Mouse (Mus musculus) lung, embryonic 16.5 days (tissue): ENCODE results near the gene Trnau1ap. TPM values are rescaled to one million over a fixed set of nuclear protein-coding genes. Genes with fewer than 3 reads are reported as not detected.
"Not testable (repeated sequence)": the region's sequence is repeated elsewhere in the genome, so short reads cannot be mapped to it uniquely, and the experiment has no call there.

ENCODE experiments used
- ATAC-seq: fragments of 200-750 bp; cut with Nextera tagmentation; 2 replicates; pipeline ENCODE4 v1.8.0; 2017; ENCODE audit warnings: low read depth, mild to moderate bottlenecking, moderate library complexity
- H3K27ac ChIP-seq: fragments of 300-500 bp; sonication (generic); 2 replicates; pipeline ENCODE4 v1.5.1; 2014; ENCODE audit warnings: mild to moderate bottlenecking, control low read depth, low read length
- H3K27me3 ChIP-seq: fragments of 300-500 bp; sonication (generic); 2 replicates; pipeline ENCODE4 v1.6.1; 2014; ENCODE audit warnings: low read depth, low read length, mixed read lengths; ENCODE audit not compliant: control insufficient read depth, insufficient read depth
- H3K36me3 ChIP-seq: fragments of 300-500 bp; sonication (generic); 2 replicates; pipeline ENCODE4 v1.6.1; 2014; ENCODE audit warnings: low read length; ENCODE audit not compliant: control insufficient read depth, insufficient read depth
- H3K4me1 ChIP-seq: fragments of 300-500 bp; sonication (generic); replicated peaks from 2 replicates; pipeline ENCODE4 v1.6.1; 2014; ENCODE audit warnings: low read length, mixed read lengths; ENCODE audit not compliant: control insufficient read depth, insufficient read depth
- H3K4me2 ChIP-seq: fragments of 300-500 bp; sonication (generic); 2 replicates; pipeline ENCODE4 v1.6.1; 2014; ENCODE audit warnings: low read depth, low read length, control low read depth
- H3K4me3 ChIP-seq: fragments of 300-500 bp; sonication (generic); 2 replicates; pipeline ENCODE4 v1.5.1; 2014; ENCODE audit warnings: mild to moderate bottlenecking, low read length, control low read depth
- H3K9ac ChIP-seq: fragments of 300-500 bp; sonication (generic); 2 replicates; pipeline ENCODE4 v1.6.1; 2014; ENCODE audit warnings: low read length, control low read depth
- H3K9me3 ChIP-seq: fragments of 300-500 bp; sonication (generic); 2 replicates; pipeline ENCODE4 v1.6.1; 2016; ENCODE audit warnings: low read length; ENCODE audit not compliant: control insufficient read depth
- WGBS: fragments of 180-500 bp; shearing (Covaris S2); extraction: QIAGEN DNeasy Blood & Tissue Kit; methylation state at CpG from one replicate; pipeline ENCODE4 v1.1.7; 2014; 5-methylcytosine and 5-hydroxymethylcytosine counted together
- polyA plus RNA-seq: library from polyadenylated mRNA; unstranded; fragments of >200 nt; fragmentation: Nextera tagmentation; extraction: Ambion mirVana; gene quantifications from 2 replicates; pipeline ENCODE4 v1.2.1, GENCODE M21; 2015

The Trnau1ap gene
- polyA plus RNA-seq, 1 experiment from 2014 or later: 67.0 TPM

DNA sequence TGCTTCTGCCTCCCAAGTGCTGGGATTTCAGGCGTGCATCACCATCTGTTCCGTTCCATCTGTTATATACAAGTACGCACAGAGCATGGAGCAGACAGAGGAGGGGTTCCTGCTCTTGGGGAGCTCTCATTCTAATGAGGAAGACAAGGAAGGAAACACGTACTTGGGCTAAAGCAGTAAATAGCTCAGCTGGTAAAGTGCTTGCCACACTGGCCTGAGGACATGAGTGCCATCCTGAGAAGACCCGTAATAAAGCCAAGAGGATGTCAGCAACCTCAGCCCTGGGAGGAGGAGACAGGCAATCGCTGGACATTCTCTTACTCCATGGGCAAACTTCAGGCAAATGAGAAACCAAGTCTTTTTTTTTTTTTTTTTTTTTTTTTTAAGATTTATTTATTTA lies 23.3 kb downstream of the Trnau1ap start:
- H3K9ac ChIP-seq: no peak overlapping the region
- H3K4me3 ChIP-seq: no peak overlapping the region
- peaks cover 11% of the 10 kb centered on the region for H3K36me3 ChIP-seq
- WGBS: 70% methylated on average over 6 of the region's 6 CpGs
- no peaks in the 10 kb centered on the region for H3K27me3 ChIP-seq
- no peak overlapping the region for H3K27ac ChIP-seq
- H3K4me1 ChIP-seq: peaks cover 14% of the 10 kb centered on the region
- H3K4me2 ChIP-seq: no peak overlapping the region
- no peak for ATAC-seq
- no peaks in the 10 kb centered on the region for H3K9me3 ChIP-seq

DNA sequence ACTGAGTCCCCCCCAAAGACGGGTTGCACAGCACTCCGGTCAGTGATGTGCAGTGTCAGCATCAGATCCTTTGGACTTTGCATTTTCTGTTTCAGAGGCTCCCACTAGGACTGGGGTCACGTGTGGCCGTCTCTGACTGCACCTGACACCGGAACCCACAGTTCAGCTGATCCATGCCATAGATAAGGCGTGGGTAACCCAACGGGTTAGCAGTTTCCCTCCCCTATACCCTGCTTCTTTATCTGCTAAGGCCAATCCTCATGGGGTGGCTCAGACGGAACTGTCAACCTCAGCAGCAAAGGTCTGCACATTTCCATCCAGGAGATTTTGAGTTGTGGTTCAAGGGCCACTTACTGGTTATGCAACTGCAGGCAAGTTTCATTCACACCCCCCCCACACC lies 24.1 kb downstream of the Trnau1ap start:
- no peak overlapping the region for H3K4me3 ChIP-seq
- no peaks in the 10 kb centered on the region for H3K9me3 ChIP-seq
- no peak overlapping the region for H3K27ac ChIP-seq
- no peak overlapping the region for H3K9ac ChIP-seq
- no peak for ATAC-seq
- H3K4me2 ChIP-seq: no peak overlapping the region
- WGBS: 70% methylated on average over 8 of the region's 8 CpGs
- H3K4me1 ChIP-seq: peaks cover 12% of the 10 kb centered on the region
- no peaks in the 10 kb centered on the region for H3K27me3 ChIP-seq
- peaks cover 3% of the 10 kb centered on the region for H3K36me3 ChIP-seq

DNA sequence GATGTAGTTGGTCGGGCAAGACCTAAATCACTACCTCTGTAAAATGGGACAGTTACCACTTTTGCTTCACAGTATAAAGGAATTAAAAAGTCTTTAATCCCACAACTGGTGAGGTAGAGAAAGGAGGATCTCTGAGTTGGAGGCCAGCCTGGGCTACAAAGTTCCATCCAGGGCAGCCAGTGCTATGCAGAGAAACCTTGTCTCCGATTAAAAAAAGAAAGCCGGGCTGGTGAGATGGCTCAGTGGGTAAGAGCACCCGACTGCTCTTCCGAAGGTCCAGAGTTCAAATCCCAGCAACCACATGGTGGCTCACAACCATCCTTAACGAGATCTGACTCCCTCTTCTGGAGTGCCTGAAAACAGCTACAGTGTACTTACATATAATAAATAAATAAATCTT lies 25.9 kb downstream of the Trnau1ap start:
- not testable (repeated sequence) for H3K27me3 ChIP-seq, H3K9me3 ChIP-seq, ATAC-seq, H3K27ac ChIP-seq, H3K4me1 ChIP-seq, H3K36me3 ChIP-seq
- Histone ChIP-seq H3K9ac (peak overlapping the region; percentile 77), H3K4me3 (peak overlapping the region; percentile 60), H3K4me2 (peak overlapping the region; percentile 81)
- WGBS: 37% methylated on average over 6 of the region's 6 CpGs

DNA sequence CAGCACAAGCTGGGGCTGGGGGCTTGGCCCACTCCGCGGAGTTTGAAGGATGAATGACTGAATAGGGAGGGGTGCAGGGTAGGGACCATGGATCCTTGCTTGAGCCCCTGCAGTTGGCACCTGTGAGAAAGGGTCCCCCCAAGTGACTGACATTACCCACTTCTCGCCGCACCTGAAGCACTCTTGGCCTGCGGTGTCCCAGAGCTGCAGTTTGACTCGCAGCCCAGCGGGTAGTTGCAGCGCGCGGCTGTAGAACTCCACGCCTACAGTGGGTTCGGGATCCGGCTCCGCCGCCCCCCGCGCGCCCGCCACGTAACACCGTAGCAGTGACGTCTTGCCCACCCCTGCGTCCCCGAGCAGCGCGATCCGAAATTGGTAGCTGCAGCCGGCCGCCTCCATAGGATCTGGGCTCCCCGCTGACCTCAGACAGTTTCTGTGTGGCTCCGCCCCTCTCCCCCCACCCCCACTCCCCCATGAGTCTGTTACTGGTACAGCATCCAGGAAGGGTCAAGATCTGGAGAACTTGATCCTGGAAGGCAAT lies 26.3 kb downstream of the Trnau1ap start, which contains the start of gene Rab42:
Rab42 (minus strand) TSS at position 447 of the 541 bp plus-strand sequence.
- Histone ChIP-seq H3K27ac (peak within 1 kb of the TSS; percentile 33), H3K9me3 (no peaks in the 10 kb centered on the region), H3K36me3 (no peaks in the 10 kb centered on the region), H3K27me3 (no peaks in the 10 kb centered on the region), H3K9ac (peak within 1 kb of the TSS; percentile 77), H3K4me1 (peaks cover 5% of the 10 kb centered on the region), H3K4me2 (peak within 1 kb of the TSS; percentile 81), H3K4me3 (peak within 1 kb of the TSS; percentile 60)
- ATAC-seq: peak; percentile 84
- 2% methylated on average over 31 of the region's 31 CpGs for WGBS

DNA sequence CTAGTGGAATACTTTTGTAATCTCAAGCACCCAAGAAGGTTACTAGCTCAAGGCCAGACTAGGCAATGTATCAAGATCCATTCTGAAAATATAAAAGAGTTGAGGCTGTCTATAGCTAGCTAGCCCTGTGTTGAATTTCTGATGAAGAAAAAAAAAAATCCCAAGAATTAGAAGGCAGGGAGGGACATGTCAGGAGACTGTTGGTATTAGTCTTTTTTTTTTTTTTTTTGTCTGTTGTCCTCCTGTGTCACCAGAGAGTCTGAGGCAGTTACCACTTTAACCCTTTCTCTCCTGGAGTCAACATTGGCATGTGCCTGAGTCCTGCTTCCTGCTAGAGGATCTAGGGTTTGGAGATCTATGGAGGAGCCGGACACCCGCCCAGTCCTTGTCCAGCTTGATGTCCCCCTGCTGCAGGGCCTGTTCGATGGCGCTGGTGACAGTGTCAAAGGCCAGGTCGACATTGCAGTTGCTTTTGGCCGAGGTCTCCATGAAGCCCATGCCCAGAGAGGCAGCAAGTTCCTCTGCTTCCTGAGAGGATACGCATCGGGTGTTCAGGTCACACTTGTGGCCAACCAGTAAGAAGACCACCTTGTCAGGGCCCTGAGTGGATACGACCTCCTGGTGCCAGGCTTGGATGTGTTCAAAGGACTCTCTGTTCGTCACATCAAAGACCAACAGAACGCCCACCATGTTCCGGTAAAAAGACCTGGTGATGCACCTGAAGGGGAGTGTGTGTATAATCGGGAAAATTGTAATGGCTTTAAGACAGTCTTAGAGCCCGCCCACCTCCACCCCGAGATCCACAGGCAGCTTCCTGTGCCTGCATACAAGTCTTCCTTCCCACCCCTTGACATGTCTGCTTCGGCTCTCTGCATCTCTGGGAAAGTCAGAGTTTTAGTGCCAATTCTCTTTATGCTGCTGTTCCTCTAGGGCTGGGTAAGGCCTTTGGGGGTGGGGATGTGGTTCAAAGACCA lies 27.1 kb downstream of the Trnau1ap start:
- Histone ChIP-seq H3K9ac (peak overlapping the region; percentile 77), H3K4me2 (peak overlapping the region; percentile 81), H3K27me3 (no peaks in the 10 kb centered on the region), H3K4me1 (peaks cover 5% of the 10 kb centered on the region), H3K9me3 (no peaks in the 10 kb centered on the region), H3K4me3 (peak overlapping the region; percentile 60), H3K27ac (peak overlapping the region; percentile 33), H3K36me3 (no peaks in the 10 kb centered on the region)
- peak; percentile 51 for ATAC-seq
- WGBS: 62% methylated on average over 16 of the region's 16 CpGs

DNA sequence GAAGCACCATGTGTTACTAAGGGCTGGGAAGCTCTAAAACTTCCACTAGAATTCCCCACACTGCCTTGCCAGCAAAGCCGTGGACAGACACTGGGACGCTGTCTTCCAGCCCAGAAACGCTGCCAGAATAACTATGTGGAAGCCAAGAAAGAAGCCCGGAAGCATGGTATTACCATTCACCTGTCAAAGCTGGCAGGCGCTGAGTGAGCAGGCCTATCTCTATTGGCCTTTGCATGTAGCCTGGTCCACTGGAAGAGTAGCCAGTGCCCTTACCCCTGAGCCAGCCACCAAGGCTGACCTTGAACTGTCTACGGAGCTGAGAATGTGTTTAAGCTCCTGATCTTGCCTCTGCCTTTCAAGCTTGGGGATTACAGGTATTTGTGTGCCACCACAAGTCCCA lies 27.9 kb downstream of the Trnau1ap start:
- WGBS: 71% methylated on average over 6 of the region's 6 CpGs
- ATAC-seq: no peak
- no peak overlapping the region for H3K4me2 ChIP-seq

DNA sequence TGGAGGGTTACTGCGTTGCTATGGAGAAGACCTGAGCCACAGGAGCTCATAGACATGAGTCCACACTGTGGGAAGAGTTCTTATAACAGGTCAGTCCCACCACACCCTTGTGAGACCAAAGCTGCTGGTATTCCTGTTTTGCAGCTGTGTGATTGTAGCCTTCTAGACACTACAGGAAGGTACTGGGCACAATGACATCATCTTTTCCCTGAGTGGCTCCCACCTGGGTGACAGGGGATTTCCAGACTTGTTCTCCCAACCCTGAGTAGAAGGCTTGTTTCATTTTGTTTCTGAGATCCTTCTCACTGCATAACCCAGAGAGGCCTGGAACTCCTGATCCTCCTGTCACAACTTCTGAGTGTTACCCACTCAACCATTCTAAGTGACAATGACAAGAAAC lies 29.5 kb downstream of the Trnau1ap start:
- no peaks in the 10 kb centered on the region for H3K27me3 ChIP-seq
- H3K4me3 ChIP-seq: no peak overlapping the region
- ATAC-seq: no peak
- 78% methylated on average over 1 of the region's 1 CpGs for WGBS
- H3K36me3 ChIP-seq: no peaks in the 10 kb centered on the region
- no peak overlapping the region for H3K4me2 ChIP-seq
- H3K27ac ChIP-seq: no peak overlapping the region
- H3K9ac ChIP-seq: no peak overlapping the region
- no peaks in the 10 kb centered on the region for H3K9me3 ChIP-seq
- H3K4me1 ChIP-seq: peaks cover 5% of the 10 kb centered on the region

More for the DNA sequence above, 27.9 kb downstream of the Trnau1ap start:
- Histone ChIP-seq H3K4me1 (peaks cover 5% of the 10 kb centered on the region), H3K27me3 (no peaks in the 10 kb centered on the region), H3K9me3 (no peaks in the 10 kb centered on the region), H3K4me3 (no peak overlapping the region), H3K27ac (no peak overlapping the region), H3K36me3 (no peaks in the 10 kb centered on the region), H3K9ac (no peak overlapping the region)

DNA sequence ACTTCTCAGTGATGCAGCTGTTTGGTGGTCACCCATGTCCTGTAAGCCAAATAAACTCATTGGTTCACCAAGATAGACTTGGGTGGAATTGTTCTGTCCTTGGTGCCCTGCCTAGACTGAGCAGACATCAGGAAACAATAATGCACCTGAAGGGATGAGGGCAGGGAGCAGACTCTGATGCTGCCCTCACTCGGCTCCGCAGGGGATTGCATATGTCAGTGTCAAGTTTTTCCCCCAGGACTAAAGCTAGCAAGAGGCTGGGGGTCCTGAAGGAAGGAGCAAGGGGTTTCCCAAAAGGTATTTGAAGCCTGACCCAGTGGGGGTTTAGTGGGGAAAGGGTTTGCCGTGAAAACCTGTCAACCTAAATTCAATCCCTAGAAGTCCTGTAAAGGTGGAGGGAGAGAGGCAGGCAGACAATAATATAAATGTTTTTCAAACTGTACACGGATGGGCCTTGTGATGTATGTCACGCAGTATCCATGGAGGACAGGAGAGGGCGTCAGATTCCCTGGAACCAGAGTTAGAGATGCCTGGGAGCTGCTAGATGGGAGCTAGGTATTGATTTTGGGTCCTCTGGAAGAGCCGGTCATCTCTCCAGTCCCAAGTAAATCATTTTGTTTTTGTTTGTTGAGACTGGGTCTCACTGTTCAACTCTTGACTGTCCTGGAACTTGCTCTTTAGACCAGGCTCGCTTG lies 33.5 kb downstream of the Trnau1ap start:
- no peak overlapping the region for H3K4me2 ChIP-seq
- no peak overlapping the region for H3K4me3 ChIP-seq
- H3K9me3 ChIP-seq: peaks cover 5% of the 10 kb centered on the region; the same call in 1 of the 2 replicates
- H3K27me3 ChIP-seq: no peaks in the 10 kb centered on the region
- no peaks in the 10 kb centered on the region for H3K4me1 ChIP-seq
- H3K36me3 ChIP-seq: peaks cover 6% of the 10 kb centered on the region
- no peak overlapping the region for H3K9ac ChIP-seq
- WGBS: 42% methylated on average over 8 of the region's 8 CpGs
- no peak overlapping the region for H3K27ac ChIP-seq
- no peak for ATAC-seq

DNA sequence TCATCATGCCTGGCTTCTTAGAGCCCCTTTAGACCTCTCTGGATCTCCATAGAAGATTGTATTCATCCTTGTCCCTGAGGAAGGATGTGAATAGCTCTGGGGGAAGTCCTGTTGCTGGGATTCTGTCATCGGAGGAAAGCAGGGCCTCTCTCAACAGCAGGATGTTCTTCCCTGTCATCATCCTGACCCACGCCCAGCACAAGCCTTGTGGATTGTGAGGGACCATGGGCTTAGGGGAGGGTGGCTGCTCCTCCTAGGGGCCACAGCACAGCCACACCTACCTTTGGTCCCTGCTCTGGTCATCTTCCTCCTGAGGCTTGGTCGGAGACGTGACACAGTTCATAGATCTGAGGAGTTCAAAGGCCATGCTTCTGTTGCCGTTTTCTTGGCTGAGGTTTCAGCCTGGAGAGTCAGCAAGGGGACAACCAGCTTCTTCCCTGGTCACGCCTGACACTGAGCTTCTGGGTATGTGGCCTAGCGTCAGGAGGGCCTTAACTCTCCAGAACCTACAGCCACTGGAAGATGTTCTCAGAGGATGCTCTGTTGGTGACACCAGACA lies 35.6 kb downstream of the Trnau1ap start:
- H3K9ac ChIP-seq: peak overlapping the region; percentile 26; the same call in 1 of the 2 replicates
- peaks cover 14% of the 10 kb centered on the region for H3K36me3 ChIP-seq
- no peaks in the 10 kb centered on the region for H3K27me3 ChIP-seq
- H3K9me3 ChIP-seq: peaks cover 5% of the 10 kb centered on the region; the same call in 1 of the 2 replicates
- H3K4me1 ChIP-seq: no peaks in the 10 kb centered on the region
- H3K4me2 ChIP-seq: no peak overlapping the region
- no peak overlapping the region for H3K4me3 ChIP-seq
- ATAC-seq: no peak
- 69% methylated on average over 7 of the region's 7 CpGs for WGBS
- no peak overlapping the region for H3K27ac ChIP-seq
